Mouse (Mus musculus) frontal cortex, adult 2 months (tissue): ENCODE measurements around the gene Akap2. TPM values are rescaled to one million over a fixed set of nuclear protein-coding genes. Genes with fewer than 3 reads are reported as not detected.
"Not testable (repeated sequence)": the region's sequence is repeated elsewhere in the genome, so short reads cannot be mapped to it uniquely, and the experiment has no call there.

Source experiments
- DNase-seq, 2 experiments: peaks; one replicate each; pipeline ENCODE4 v3.0.0; 2022; ENCODE audit warnings: low spot score in 1 of 2; ENCODE audit errors: extremely low spot score in 1 of 2
- polyA plus RNA-seq: library from polyadenylated mRNA; depleted of rRNA; stranded (reverse); fragments of >200 nt; gene quantifications from 2 replicates; pipeline ENCODE4 v1.2.3, GENCODE M21; 2012

Gene Akap2
- polyA plus RNA-seq, 1 experiment: 22.8 TPM

GRCm38 (mm10) chr4:57855281-57855941 lies 138.0 kb downstream of the Akap2 start:
- DNase-seq: no peak

GRCm38 (mm10) chr4:57856673-57857072 lies 139.2 kb downstream of the Akap2 start:
- DNase-seq: no peak

GRCm38 (mm10) chr4:57860204-57860611 lies 142.8 kb downstream of the Akap2 start:
- DNase-seq: no peak

- DNase-seq: no peak
Observed at GRCm38 (mm10) chr4:57861166-57861565, 143.7 kb downstream of the Akap2 start.

GRCm38 (mm10) chr4:57861856-57862255 lies 144.4 kb downstream of the Akap2 start:
- no peak for DNase-seq

- no peak for DNase-seq
Observed at GRCm38 (mm10) chr4:57862269-57862986, 145.0 kb downstream of the Akap2 start.

GRCm38 (mm10) chr4:57866088-57866487 lies 148.6 kb downstream of the Akap2 start:
- no peak for DNase-seq

- DNase-seq: peak in 1 of 2 experiments; percentile 28
Observed at GRCm38 (mm10) chr4:57866990-57867389, 149.5 kb downstream of the Akap2 start.

GRCm38 (mm10) chr4:57867454-57867853 lies 150.0 kb downstream of the Akap2 start:
- DNase-seq: no peak

GRCm38 (mm10) chr4:57879137-57879536 lies 161.7 kb downstream of the Akap2 start:
- DNase-seq: no peak

- DNase-seq: peak; percentile 56 to 92
Observed at GRCm38 (mm10) chr4:57879804-57880357, 162.4 kb downstream of the Akap2 start.

- no peak for DNase-seq
Observed at GRCm38 (mm10) chr4:57883520-57884421, 166.3 kb downstream of the Akap2 start.

GRCm38 (mm10) chr4:57884511-57884910 lies 167.1 kb downstream of the Akap2 start:
- no peak for DNase-seq

GRCm38 (mm10) chr4:57885186-57885585 lies 167.7 kb downstream of the Akap2 start:
- no peak for DNase-seq

- no peak for DNase-seq
Observed at GRCm38 (mm10) chr4:57886066-57886887, 168.8 kb downstream of the Akap2 start.

- DNase-seq: no peak
Observed at GRCm38 (mm10) chr4:57886888-57887230, 169.4 kb downstream of the Akap2 start.

GRCm38 (mm10) chr4:57888246-57888645 lies 170.8 kb downstream of the Akap2 start:
- no peak for DNase-seq

GRCm38 (mm10) chr4:57888978-57889377 lies 171.5 kb downstream of the Akap2 start:
- not testable (repeated sequence) for DNase-seq

- DNase-seq: no peak
Observed at GRCm38 (mm10) chr4:57889773-57890172, 172.3 kb downstream of the Akap2 start.

- no peak for DNase-seq
Observed at GRCm38 (mm10) chr4:57892001-57892586, 174.6 kb downstream of the Akap2 start.
